Mouse (Mus musculus) neural tube, embryonic 10.5 days (tissue): Measurements from ENCODE around the gene Serpinh1.
"Not testable (repeated sequence)": the region's sequence is repeated elsewhere in the genome, so short reads cannot be mapped to it uniquely, and the experiment has no call there.

Experiments used
- DNase-seq: peaks from one replicate; pipeline ENCODE4 v3.0.0-alpha.2; 2017; ENCODE audit warnings: low spot score; ENCODE audit errors: extremely low spot score

The Serpinh1 gene

DNA sequence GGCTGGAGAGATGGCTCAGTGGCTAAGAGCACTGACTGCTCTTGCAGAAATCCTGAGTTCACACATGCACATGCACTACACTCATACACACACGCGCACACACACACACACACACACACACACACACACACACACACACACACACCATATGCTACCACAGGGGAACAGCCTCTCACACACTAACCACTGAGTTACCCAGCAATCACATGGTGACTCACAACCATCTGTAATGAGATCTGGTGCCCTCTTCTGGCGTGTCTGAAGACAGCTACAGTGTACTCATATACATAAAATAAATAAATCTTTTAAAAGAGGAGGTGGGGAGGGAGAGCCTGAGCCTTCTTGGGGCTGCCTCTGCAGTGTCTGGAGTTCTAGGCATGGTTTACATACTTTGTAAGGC is 21.3 kb upstream of the Serpinh1 start:
- DNase-seq: not testable (repeated sequence)

DNA sequence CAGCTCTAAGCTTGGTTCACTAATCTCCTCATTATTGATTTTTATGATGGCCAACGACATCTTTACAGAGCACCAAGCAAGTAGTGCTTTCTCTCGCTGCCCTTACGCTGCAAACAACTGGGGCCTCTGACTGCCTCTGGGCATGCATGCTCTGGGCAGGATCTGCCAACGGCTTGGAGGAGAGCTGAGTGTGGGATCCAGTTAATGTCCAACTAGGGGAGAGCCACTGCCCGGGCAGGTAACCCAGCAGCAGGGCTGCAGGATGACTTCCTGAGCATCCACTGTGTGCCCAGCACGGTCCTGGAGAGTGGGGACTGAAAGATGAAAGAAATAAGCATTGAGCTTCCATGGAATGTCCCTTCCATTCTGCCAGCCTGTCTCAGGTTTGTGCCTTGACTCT is 13.7 kb upstream of the Serpinh1 start:
- no peak for DNase-seq

GRCm38 (mm10) chr7:99365069-99365468 is 12.0 kb upstream of the Serpinh1 start:
- peak; percentile 69 for DNase-seq

DNA sequence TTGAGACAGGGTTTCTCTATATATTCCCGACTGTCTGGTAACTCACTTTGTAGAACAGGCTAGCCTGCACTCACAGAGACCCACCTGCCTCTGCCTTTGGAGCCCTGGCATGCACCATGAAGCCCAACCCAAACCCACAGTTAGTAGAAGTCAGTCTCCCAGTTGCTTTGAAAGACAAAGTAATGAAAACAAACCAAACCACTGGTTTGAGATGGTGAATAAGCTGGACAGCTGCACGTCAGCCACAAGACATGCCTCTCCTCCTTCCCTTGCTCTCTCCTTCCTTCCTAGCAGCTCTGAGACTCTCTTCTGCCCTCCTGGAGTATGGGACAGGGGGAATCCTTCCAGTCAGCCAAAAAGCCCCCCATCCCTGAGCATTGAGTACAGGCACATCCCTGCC is 9.1 kb upstream of the Serpinh1 start:
- no peak for DNase-seq

DNA sequence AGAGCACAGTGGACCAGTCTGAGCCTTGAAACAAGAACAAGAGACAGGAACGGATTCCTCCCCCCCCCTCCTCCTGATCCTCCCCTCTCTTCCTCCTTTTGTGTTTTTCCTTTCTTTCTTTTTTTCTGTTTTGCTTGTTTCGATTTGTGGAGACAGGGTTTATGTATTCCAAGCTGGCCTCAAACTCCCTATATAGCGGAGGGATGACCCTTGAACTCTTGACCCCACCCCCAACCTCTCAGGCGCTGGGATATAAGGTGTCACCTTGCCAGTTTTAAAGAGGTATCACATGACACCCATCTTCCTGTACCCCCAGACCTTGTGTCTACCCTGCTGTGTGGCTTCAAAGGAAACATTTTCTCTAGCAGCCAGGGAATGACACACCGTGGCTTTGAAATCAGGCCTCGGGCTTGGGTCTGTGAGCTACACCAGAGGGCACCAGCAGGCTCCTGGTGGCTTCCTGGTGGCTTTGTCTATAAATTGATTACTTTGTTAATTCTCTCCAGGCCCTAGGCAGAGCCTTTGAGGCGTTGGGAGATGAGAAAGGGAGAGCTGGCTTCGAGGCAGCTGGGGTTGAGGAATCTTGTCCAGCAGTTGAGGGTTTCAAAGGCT is 7.9 kb upstream of the Serpinh1 start:
- no peak for DNase-seq

DNA sequence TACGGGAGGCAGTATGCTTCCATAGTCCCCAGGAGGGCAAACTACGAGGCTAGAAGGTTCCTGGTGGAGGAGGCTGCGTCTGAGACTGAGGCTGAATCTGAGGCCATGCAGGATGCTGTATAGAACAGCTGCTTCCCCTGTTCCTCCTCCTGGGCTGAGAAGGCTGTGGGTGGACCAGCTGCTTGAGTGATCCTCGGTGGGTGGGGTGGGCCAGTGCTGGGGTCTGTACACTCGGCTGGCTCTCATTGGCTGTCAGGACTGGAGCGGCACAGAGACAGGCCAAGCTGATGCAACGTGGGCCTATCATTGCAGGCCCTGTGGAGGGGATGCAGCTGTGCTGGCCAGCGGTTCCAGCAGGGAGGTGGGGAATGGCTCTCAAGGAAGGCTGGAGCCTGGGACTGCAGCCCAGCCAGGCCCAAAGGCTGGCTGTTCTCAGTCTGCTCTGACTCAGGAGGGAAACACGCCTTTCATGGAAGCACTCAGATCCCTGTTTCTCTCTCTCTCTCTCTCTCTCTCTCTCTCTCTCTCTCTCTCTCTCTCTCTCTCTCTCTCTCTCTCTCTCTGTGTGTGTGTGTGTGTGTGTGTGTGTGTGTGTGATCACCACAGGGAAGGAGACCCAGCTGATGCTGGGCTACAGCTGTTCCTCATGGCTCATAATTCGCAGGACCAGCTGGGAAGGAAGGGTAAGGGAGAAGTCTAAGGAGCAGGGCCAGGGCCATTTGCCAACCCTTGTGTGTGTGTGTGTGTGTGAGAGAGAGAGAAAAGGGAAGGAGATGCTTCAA is 7.2 kb upstream of the Serpinh1 start:
- peak; percentile 86 for DNase-seq

DNA sequence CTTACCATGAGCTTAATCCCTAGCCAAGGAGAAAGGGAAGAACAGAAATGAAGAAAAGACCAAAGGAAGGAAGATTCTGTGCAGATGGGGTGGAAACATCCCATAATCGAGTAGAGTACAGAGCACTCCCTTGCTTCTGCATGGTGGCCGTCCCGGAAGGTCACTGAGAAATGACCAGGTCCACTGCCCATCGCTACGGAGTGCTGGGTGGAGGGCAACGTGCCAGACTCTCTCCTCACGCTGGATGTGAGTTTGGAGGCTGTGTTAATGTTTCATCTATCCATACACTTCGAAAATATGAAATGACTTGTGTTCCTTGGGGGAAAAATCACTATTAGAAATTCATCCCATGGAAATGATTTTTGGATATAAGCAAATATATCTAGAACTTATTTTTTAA is 5.3 kb upstream of the Serpinh1 start:
- no peak for DNase-seq

GRCm38 (mm10) chr7:99357201-99357600 is 4.2 kb upstream of the Serpinh1 start:
- DNase-seq: no peak

DNA sequence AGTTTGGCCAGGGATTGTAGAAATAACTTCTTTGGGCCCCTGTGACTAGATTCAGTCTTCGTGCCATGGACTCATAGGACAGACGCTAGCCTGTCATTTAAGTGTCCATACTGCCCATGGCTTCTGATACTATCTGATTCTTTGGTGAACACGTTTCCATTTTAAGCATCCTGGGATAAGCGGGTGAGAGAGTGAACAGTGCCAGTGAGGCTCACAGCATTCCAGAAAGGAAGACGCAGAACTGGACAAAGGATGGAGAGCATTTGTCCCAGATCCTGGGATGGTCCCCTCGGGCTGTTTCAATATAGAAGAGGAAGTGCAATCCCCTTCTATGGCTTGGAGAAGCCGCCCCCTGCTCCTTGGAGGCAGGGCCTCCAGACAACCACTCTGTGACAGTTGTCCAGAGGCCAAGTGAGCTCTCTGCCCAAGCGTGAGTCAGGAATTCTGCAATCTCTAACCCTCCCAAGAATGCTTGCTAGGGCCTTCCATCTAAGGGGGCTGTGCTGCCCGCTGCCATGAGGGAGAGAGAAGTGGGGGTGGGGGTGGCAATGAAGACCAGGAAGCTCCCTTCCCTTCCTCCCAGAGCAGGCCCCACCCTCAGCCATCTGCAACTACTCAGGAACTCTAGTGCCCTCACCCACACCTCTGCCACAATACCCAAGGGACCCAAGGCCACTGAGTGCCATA is 3.3 kb upstream of the Serpinh1 start:
- no peak for DNase-seq

DNA sequence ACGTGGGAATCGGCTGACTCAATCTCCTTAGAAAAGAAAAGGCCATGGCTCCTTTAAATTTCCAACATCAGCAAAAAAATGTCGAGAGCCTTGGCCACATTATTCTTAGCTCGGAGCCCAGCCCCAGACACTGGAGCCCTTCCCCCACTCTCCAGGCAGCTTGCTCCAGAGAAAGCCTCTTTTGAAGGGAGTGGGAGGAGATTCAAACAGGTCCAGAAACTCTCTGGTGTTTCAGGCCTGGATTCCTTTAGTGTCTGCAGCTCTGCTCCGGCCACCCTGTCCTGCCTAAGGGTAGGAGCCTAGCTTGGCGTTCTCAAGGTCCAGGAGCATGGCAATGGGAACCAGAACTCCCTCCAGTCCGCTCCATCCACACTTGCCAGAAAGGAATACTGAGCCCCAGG is 2.7 kb upstream of the Serpinh1 start:
- peak; percentile 70 for DNase-seq

GRCm38 (mm10) chr7:99351802-99352517 is 1.1 kb downstream of the Serpinh1 start:
- peak; percentile 84 for DNase-seq

DNA sequence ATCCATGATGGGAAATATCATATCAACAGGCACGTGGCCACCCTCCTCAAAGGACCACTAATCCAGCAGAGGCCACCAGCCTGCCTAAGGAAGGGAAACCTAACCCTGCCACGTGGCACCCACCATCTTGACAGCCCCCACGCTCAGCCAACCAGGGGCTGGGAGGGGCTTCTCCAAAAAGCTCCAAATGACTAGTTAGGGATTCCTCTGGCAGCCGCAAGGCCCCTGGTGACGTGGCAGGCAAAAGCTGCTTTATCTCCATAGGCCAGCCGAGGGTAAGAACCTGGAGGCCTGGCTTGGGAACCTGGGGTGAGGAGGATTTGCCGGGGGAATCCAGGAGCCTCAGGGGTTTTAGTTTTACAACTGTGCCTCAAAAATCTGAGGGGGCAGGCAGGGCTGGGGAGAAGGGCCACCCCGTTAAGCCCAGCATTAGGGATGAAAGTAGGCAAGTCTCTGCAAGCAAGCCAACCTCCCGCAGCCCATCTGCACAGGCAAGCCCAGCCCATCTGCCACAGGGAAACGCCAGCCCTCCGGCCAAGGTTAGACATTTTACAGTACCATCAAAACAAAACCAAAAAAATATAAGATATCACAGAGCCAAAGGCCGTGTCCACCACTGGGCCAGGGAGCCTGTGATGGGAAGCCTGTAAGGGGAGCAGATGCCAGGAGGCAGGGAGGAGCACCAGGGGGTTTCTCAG is 1.8 kb downstream of the Serpinh1 start:
- DNase-seq: peak; percentile 55

DNA sequence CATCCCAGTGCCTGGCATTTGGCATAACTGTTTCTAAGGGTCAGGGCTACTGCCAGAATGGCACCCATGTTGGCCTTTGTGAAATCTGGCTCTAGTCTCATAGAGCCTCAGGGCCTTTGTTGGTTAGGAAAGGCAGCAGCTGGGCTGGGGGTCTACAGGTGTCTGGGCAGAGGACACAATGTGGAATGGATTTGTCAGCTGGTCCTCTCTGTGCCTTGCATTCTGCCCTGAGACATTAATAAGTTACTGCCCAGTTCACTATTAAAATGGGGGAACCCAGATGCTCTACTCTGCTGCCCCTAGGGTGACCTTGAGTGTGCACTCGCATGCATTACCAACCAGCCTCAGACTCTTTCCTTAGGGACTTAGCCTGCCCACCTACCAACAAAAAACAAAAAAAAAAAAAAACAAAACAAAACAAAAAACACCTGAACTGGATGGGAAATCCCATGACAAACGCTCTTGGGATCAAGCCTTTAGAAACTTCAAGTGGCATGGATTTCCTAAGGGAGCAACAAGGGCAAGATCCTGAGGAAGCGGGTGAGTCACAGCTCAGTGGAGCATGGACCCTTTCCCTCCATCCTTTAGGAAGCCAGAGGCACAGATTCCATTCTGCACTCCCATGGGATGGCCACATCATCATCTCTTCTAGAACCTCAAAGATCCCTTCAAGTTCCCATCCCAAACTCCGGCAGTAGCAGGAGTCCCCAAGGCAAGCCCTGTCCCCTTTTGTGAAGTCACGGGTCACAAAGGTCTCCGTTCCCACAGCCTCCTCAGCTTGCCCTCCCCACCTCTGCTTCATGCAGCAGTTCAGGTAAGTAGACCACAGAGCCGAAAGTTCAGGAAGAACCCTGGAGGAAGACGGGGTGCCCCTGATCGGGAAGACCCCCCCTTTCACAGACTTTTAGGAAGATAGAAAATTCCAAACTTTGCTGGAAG is 3.0 kb downstream of the Serpinh1 start:
- no peak for DNase-seq

DNA sequence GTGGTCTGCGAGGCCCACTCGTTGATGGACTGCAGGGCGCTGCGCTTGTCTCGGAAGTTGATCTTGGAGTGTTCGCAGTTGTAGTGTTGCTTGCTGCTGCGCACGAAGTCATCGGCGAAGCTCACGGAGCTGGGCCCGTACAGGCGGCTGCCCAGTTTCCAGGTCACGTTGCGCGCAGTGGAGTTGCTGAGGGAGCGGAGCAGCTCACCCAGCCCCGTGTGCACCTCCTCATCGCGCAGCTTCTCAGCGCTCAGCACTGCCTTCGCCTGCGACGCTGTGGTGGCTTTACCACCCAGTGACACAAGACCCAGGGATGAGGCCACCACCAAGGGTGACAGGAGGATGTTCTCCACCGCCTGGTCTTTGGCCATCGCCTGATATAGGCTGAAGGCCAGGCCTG is 4.2 kb downstream of the Serpinh1 start:
- no peak for DNase-seq

GRCm38 (mm10) chr7:99347268-99347667 is 5.8 kb downstream of the Serpinh1 start:
- DNase-seq: no peak

DNA sequence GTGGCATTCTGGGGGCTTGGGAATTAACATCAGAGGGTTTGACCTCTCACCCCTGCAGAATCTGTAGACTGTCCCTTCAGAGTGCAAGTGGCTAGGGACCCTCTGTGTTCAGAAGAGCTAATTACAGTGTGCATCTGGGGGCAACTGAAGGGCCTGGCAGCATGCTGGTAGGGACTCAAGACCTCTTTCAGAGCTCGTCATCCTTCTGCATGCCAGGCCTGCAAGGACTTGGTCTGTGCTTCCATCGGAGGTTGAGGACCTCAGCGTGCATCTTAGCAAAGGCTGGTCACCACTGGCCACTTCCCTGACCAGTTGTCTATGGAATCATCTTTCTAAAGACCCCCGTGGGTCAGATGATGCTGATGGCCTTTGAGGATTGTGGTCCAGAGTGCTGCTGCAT is 9.5 kb downstream of the Serpinh1 start:
- DNase-seq: no peak

DNA sequence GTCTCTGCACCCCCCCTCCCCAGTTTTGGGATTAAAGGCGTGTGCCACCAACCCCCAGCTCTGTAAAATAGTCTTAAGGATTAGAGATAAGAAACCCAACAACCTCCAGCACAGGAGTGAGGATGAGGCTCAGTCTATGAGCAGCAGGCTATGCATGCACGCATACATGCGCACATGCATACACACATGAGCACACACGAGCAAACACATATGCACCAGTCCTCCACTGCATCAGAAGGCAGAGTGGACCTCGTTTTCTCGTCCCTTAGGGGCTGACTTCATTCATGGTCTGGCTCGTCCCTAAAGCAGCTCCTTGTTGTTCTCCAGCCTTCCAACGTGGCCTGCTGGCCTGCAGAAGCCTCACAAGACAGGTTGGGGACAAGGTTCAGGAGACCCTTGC is 12.3 kb downstream of the Serpinh1 start:
- no peak for DNase-seq

GRCm38 (mm10) chr7:99332774-99333480 is 20.1 kb downstream of the Serpinh1 start:
- DNase-seq: peak; percentile 89

DNA sequence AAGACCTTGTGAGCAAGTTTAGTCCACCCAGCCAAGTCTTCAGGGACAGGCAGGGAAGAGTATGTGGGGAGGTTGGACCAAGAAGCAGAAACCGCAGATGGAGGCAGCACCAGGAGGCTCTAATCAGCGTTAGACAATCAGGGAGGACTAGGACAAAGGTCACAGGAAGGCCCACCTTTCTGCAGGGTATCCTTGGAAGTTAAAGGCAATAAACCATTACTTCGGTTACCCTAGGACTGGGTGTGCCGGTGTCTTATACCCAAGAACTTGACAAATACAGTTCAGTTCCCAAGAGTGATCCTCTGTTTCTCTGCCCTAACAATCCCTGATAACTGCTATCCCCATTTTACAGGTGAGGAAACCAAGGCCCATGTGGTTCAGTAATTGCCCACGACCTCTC is 23.0 kb downstream of the Serpinh1 start:
- DNase-seq: no peak

- DNase-seq: no peak
Measured at GRCm38 (mm10) chr7:99328847-99329246, 24.2 kb downstream of the Serpinh1 start.
